Mouse (Mus musculus) kidney, adult 8-10 months (tissue): ENCODE measurements around the gene Olfr126.

Source experiments
- DNase-seq, 2 experiments: peaks; one replicate each; pipeline ENCODE4 v3.0.0; 2022

Olfr126 gene

DNA sequence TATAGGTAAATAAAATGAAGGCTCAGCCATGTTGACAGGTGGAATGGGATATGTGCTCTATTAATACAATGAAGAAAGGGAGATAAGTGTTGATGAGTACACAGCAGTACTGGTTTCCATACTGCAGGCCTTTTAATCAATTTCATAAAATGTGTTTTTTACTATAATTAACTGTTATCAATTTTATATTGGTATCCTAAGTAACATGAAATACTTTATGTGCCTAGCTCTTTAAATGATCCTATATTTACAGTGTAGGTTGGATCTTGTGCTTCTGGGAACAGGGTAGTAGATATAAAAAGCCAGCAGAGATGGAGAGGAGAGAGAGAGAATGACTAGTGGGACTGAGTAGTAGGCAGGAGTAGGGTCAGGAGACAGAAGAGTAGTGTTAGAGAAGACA lies at the start of gene Olfr126:
Gene Olfr126 (plus strand): TSS at position 301 of the 400 bp plus-strand sequence.
- DNase-seq: no peak

DNA sequence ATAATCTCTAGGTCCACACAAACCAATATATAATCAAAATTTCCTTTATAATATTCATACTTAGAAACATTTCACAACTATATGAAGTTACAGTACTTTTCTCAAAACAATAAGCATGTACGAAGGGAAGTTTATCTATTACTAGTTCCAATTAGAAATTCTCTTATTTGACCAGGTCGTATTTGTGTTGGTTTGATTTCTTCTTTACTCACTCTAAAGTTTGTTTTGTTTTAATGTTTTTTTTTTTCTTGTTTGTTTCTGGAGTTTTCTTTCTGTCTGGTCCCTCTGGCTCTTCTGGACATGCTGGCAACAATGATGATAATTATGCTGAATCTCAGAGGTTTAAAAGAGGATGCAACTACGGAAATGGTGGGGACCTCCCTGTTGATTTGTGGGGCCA lies 47.7 kb upstream of the Olfr126 start, which contains the start of gene Olfr124:
Gene Olfr124 (plus strand): TSS at position 301 of the 400 bp plus-strand sequence.
- no peak for DNase-seq

DNA sequence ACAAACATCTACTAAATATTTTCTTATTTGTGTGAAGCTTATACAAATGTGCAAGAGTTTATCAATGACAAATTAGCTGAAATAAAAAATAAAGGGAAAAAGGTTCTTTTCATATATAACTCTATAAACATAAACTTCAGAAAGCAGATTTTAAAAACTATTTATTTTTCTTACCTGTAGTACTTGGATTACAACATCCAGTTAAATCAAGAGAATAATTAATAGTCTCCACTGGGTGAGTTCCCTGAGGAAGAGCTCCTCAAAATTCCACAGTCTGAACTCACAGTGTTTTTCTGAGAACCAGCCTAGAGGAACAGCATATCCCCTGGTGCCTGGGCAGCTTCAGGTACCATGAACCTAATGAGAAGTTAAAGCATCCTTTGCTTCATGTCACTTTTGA lies 14.6 kb upstream of the Olfr126 start, which contains the start of gene Olfr125:
Gene Olfr125 (plus strand): TSS at position 301 of the 400 bp plus-strand sequence.
- DNase-seq: no peak

GRCm38 (mm10) chr17:37863901-37864300 lies 16.6 kb downstream of the Olfr126 start:
- DNase-seq: no peak

DNA sequence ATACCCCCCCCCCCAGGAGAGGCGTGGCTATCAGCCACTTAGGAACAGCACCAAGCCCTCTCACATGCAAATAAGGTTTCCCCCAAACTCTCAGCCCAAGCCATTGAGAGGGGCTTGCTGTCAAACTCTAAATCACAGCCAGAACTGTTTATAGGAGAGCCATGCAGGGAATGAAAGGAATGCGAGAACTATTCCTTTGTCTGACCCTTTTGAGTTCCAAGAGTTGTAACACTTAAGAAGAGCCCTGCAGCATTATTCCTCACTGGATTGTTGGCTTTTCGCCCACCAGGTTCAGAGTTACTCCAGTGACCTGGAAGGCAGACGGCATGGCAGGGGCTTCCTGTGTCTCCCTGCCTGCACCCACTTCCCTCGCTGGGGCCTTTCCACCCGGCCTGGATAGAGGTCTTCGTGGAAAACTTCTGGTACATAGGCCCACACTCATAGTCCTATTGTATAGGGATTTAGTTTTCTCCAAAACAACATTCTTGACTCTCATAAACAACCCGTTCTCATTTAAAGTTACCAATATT lies 22.5 kb downstream of the Olfr126 start:
- DNase-seq: no peak

DNA sequence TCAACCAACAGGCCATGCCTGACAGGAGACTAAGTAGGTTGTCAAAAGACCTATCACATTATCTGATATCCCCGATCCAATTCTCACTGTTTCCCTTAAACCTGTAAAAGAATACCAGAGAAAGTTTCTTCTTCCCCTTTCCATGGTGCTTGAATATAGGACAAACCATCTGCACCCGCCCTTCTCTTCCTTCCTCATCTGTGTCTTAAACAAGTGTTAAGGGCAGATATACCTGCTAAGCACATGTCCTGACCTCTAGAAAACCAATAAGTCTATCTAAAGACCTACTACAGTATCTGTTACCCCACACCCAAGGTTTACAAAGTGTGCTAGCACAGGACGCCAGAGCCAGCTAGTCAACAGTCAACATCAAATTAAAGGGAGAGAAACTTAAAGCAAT lies 26.5 kb downstream of the Olfr126 start:
- no peak for DNase-seq

DNA sequence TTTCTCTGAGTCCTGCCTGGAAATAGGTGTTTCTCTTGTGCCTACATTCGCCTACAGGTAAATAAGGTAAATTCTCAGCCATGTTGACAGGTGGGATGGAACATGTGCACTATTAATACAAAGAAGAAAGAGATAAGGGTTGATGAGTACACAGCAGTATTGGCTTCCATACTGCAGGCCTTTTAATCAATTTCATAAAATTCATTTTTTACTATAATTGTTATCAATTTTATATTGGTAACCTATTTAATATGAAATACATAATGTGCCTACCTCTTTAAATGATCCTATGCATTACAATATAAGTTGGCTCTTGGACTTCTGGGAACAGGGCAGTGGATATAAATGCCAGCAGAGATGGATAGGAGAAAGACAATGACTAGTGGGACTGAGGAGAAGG lies 52.9 kb downstream of the Olfr126 start, which contains the start of gene Olfr127:
Gene Olfr127 (plus strand): TSS at position 301 of the 400 bp plus-strand sequence.
- no peak for DNase-seq
